Mouse (Mus musculus) common myeloid progenitor, adult 5-6 weeks (primary cell): ENCODE results near the gene Ermard. TPM values are rescaled to one million over a fixed set of nuclear protein-coding genes. Genes with fewer than 3 reads are reported as not detected.
A peak's percentile ranks its signal among the peaks of the same experiment; 100 is the strongest.
"Not testable (repeated sequence)": the region's sequence is repeated elsewhere in the genome, so short reads cannot be mapped to it uniquely, and the experiment has no call there.

ENCODE experiments used
- ATAC-seq: replicated peaks from 2 replicates; pipeline ENCODE4 v1.8.0; 2016; ENCODE audit warnings: low read depth, mild to moderate bottlenecking, moderate TSS enrichment, inconsistent platforms; ENCODE audit not compliant: poor library complexity, severe bottlenecking
- total RNA-seq: library from RNA; stranded (forward); fragments of 200-1000, 187-1606 nt; gene quantifications from 2 replicates; pipeline ENCODE4 v1.2.3, GENCODE M21; 2017

Ermard gene
- total RNA-seq: 24.0 and 48.0 TPM in 2 replicates

- peak; percentile 94 for ATAC-seq
Observed at GRCm38 (mm10) chr17:15041175-15041729, at the start of gene Ermard, which contains the start of the genes Tcte3 and Gm3448. Ermard (plus strand) TSS chr17:15041208. Tcte3 (minus strand) TSS chr17:15041488. Gm3448 (minus strand) TSS chr17:15041537.

DNA sequence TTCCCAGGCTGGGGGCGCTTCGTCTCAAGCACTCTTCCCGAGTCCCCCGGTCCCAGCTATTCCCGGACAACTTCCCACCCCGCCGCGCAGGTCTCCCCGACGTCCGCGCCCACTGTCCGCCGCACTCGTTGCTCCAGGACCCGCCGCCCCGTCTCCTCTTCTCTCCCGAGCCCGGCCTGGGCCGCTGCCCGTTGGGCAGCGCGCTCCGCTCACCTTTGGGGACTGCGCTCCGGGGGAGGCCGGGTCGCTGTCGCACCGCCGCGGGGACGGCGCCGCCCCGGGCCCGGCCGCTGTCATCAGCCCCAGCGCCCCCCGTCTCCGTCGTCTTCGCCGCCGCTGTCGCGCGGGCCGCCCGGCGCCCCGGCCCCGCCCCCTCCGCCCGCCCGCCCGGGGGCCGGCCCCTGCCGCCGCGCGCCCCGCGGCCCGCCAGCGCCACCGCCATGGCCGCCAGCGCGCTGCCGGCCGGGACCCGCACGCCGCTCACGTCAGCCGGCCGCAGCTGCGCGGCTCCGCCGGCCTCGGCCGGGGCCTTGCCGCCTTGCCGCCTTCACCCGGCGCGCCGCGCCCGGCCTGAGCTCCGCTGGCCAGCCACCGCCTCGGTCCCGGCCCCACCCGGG lies 48.4 kb upstream of the Ermard start:
- 0 out of 2 replicates have a peak, but pooled peaks have one; percentile 2 for ATAC-seq

DNA sequence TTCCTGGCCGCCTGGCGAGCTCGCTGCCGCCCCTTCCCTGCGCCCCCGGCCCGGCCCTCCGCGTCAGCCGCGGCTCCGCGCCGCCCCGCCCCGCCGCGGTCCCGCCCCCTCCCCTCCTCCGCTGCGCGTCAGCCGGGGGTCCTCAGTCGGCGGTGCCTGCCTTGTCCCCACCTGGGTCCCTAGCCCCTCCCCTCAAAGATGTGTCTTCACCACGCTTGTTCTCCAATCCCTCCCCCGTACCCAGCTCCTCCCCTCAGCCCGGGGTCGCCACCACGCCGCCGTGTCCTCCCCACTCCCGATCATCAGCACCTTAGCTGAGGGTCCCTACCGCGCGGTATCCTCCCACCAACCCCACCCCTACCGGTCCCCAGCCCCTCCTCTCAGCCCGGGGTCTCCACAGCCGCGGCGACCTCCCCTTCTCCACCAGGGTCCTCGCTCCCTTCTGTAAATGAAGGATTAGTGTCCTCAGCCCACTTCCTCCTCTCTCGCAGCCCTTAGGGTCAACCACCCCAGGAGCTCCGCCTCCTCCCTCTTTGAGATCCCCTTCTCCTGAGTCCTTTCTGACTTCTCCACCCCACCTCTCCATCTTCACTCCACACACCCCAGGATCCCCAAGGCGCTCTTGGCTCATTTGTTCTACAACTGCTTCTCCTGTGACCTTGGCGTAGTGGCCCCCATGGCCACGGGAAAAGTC lies 47.7 kb upstream of the Ermard start:
- peak; percentile 66 for ATAC-seq

DNA sequence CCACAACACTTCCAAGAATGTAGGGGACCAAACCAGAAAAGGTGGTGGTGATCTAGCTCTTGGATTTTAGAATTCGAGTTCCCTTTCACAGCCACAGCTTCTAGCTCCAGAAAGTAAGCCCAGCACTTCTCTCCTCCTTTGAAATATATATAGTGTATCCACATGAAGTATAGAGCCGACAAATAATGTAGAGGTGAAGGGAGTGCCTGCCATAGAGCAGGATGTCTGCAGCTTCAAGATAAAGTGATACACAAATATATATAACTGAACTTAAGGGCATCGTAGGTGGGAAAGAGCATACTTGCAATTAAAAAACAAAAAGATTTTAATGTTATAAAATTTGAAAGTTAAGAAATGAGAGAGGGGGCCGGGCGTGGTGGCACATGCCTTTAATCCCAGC lies 46.9 kb upstream of the Ermard start:
- ATAC-seq: not testable (repeated sequence)

DNA sequence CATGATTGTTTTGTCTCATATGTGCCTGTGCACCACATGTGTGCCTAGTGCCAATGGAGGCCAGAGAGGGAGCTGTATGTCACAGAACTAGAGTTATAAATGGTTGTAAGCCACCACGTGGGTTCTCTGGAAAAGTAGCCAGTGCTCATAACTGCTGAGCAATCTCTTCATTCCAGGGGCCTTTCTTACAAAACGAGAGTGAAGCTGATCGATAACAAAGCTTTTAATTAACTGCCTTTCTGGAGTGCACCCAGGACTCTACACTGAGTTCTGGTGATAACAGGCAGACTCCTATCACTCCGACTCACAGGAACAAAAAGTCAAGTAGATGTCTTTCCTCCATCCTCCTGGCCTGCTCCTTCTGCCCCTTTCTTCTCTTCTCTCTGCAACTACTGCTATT lies 41.0 kb upstream of the Ermard start:
- peak; percentile 61 for ATAC-seq

GRCm38 (mm10) chr17:15009088-15009487 lies 31.9 kb upstream of the Ermard start:
- peak; percentile 74 for ATAC-seq

- peak; percentile 93 for ATAC-seq
Observed at GRCm38 (mm10) chr17:15009706-15010413, 31.1 kb upstream of the Ermard start, which contains the start of gene Gm3435. Gm3435 (plus strand) TSS chr17:15010176.

- ATAC-seq: peak; percentile 49
Observed at GRCm38 (mm10) chr17:15021503-15022220, 19.3 kb upstream of the Ermard start.

DNA sequence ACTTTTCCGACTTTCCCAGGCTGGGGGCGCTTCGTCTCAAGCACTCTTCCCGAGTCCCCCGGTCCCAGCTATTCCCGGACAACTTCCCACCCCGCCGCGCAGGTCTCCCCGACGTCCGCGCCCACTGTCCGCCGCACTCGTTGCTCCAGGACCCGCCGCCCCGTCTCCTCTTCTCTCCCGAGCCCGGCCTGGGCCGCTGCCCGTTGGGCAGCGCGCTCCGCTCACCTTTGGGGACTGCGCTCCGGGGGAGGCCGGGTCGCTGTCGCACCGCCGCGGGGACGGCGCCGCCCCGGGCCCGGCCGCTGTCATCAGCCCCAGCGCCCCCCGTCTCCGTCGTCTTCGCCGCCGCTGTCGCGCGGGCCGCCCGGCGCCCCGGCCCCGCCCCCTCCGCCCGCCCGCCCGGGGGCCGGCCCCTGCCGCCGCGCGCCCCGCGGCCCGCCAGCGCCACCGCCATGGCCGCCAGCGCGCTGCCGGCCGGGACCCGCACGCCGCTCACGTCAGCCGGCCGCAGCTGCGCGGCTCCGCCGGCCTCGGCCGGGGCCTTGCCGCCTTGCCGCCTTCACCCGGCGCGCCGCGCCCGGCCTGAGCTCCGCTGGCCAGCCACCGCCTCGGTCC lies 17.0 kb upstream of the Ermard start:
- ATAC-seq: not testable (repeated sequence)

GRCm38 (mm10) chr17:15024502-15025193 lies 16.4 kb upstream of the Ermard start:
- peak; percentile 64 for ATAC-seq

DNA sequence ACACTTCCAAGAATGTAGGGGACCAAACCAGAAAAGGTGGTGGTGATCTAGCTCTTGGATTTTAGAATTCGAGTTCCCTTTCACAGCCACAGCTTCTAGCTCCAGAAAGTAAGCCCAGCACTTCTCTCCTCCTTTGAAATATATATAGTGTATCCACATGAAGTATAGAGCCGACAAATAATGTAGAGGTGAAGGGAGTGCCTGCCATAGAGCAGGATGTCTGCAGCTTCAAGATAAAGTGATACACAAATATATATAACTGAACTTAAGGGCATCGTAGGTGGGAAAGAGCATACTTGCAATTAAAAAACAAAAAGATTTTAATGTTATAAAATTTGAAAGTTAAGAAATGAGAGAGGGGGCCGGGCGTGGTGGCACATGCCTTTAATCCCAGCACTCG lies 15.5 kb upstream of the Ermard start:
- not testable (repeated sequence) for ATAC-seq

- peak; percentile 64 for ATAC-seq
Observed at GRCm38 (mm10) chr17:15031414-15031813, 9.6 kb upstream of the Ermard start.

DNA sequence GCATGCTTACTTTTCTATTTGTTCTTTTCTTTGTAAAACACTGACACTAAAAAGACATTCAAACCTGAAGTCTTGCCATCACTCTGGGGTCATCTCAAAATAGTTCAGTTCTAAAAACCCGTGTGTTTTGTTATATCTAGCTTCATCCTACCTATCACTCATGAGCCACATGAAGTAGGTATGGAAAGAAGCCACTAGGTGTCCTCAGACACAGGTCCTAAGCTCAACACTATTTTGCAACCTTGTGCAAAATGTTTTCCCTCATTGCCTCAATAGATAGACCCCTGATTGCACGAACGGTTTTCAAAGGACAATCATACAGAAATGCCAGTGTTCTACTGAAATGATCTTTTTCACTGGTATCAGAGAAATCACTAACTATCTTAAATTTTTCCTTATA lies 553 bp upstream of the Ermard start:
- ATAC-seq: peak; percentile 74

GRCm38 (mm10) chr17:15050338-15050737 lies 9.3 kb downstream of the Ermard start:
- not testable (repeated sequence) for ATAC-seq

GRCm38 (mm10) chr17:15052766-15053165 lies 11.8 kb downstream of the Ermard start:
- peak; percentile 90 for ATAC-seq

DNA sequence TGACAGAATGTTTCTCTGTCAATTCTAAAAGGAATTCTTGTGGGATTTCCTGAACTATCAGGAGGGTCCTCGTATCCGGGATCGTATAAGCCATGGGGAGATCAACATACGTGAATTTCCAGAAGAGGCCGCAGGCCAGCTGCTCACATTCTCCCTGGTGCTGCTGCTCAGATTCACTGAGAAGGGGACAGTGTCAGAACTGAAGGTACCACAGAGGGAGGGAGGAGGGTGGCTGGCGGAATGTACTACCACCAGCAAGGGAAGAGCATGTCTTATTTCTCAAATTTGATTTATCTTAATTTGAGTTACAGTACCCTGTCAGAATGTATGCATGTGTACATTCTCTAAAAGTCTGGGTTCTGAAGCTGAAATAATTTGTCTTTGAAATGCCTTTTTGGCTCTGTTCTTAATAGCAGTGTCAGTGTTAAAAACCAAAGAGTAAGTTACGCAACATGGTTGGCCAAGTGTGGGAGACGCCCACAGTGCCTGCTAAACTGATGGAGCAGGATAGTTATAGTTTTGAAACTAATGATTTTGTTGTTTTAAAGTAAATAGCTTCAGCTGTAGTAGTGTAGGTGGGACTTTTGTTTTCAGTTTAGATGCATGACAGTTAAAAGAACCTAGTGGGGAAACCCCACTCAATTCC lies 12.3 kb downstream of the Ermard start:
- ATAC-seq: peak; percentile 45; the same call in 1 of the 2 replicates

- not testable (repeated sequence) for ATAC-seq
Observed at GRCm38 (mm10) chr17:15053829-15054200, 12.8 kb downstream of the Ermard start.

- ATAC-seq: no peak
Observed at GRCm38 (mm10) chr17:15055925-15056324, 14.9 kb downstream of the Ermard start.
